Mouse (Mus musculus): Measurements from ENCODE around the gene Tpd52l2.

Tpd52l2 gene

DNA sequence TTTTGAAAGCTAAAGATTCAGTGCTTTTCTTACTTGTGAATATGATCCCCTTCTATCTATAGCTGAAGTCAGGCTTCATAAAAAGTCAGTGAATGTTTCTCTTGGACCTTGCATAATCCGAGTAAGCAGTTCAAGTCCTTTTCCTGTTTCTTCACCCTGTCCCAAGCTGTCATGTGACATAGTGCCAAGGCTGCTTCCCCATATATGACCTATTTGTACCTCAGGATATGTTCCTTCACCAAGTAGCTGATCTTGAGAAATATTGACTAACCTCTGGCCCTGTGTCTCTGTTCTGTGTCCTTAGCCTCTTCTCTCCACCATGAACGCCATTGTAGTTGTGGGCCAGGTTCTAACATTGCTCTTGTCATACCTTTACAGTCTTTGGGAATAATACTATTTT lies 39.5 kb downstream of the Tpd52l2 start:
- peak; percentile 65 for DNase-seq (ENCODE audit: extremely low read depth, low read depth, low spot score)

DNA sequence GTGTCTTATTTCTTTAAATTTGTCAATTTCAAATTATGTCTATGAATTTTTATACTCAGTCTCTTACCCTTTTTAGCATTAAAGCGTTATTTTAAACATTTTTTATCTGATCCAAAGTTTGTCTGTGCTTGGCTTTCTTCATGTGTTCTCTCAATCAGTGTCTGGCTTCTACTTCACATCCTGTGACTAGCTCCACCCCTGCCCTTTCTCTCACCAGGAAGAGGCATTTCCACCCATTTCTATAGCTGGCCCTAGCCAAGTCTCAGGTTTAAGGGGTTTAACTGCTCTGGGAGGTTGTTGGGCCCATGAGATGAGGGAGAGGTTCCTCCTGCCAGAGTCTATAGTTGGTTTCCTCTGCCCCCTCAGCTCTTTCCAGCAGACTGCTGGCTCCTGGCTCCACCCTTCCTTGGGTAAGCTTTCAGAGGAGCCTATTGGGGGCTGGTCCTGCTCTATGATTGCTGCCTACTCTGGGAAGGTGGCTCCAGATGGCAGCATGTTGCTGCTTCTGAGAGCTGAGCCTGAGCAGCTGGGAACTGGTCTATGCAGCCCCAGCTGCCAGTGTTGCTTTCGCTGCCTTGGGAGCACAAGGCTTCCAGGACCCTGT lies 40.6 kb downstream of the Tpd52l2 start:
- DNase-seq (ENCODE audit: extremely low read depth, low read depth, low spot score): no peak

- DNase-seq (ENCODE audit: extremely low read depth, low read depth, low spot score): no peak
Measured at GRCm38 (mm10) chr2:181541761-181542380, 44.9 kb downstream of the Tpd52l2 start.

DNA sequence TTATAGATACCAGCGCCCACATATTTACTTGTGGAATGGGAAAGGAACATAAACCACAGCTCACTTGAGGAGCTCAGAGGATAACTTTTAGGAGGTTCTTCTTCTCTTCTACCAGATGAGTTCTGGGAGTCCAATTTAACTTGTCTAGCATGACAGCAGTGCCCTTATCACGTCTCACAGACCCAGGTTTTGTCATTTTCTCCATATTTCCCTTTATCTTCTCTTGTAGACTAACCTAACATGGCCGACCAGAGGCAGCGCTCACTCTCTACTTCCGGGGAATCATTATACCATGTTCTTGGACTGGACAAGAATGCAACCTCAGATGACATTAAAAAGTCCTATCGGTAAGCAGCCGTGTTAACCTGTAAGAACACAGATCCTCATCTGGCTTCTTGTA lies 49.2 kb downstream of the Tpd52l2 start:
- no peak for DNase-seq (ENCODE audit: extremely low read depth, low read depth, low spot score)

- no peak for DNase-seq (ENCODE audit: extremely low read depth, low read depth, low spot score)
Measured at GRCm38 (mm10) chr2:181548227-181548626, 51.3 kb downstream of the Tpd52l2 start.

GRCm38 (mm10) chr2:181548682-181549081 lies 51.7 kb downstream of the Tpd52l2 start:
- DNase-seq (ENCODE audit: extremely low read depth, low read depth, low spot score): no peak

GRCm38 (mm10) chr2:181550233-181550632 lies 53.3 kb downstream of the Tpd52l2 start:
- no peak for DNase-seq (ENCODE audit: extremely low read depth, low read depth, low spot score)

DNA sequence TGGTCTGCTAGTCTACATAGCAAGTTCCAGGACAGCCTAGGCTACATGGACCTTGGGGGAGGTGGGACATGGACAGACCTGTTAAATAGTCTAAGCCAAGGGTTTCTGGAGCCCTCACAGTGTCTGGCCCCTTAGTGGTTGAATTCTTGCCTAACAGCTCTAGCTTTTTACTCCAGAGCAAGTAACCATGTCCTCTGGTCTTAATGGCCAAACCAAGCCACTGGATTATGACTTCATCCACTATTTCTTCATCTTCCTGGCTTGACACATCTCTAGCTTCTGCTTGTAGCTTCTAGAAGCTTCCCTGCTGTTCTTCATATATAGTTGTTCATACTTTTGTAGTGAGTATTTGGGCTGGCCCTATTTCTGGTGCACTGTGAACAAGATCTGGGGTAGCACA lies 56.8 kb downstream of the Tpd52l2 start:
- no peak for DNase-seq (ENCODE audit: extremely low read depth, low read depth, low spot score)

DNA sequence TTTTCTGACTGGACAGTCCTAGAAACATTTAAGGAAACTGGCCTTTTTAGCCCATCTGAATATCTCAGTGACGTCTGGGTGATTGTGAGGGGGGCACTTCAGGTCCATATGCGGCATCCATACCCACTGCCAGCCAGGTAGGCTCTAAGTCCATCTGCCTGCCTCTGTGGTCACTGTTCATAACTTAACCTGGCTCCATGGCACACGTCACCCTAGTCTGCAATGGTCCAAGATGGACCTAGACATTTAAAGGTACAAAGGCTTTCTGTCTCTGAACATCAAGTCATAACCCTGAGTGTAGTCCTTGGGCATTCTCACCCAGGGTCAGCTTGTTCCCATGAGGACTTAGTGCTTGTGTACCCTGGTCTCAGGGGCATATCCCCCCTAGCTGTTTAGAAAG lies 70.4 kb downstream of the Tpd52l2 start:
- no peak for DNase-seq (ENCODE audit: extremely low read depth, low read depth, low spot score)
